Mouse (Mus musculus): ENCODE results near the gene Mtmr4. TPM values are rescaled to one million over a fixed set of nuclear protein-coding genes. Genes with fewer than 3 reads are reported as not detected.

Mtmr4 gene
- total and polyA plus RNA-seq, 3 experiments: 29.4 to 32.9 (median 29.5) TPM

DNA sequence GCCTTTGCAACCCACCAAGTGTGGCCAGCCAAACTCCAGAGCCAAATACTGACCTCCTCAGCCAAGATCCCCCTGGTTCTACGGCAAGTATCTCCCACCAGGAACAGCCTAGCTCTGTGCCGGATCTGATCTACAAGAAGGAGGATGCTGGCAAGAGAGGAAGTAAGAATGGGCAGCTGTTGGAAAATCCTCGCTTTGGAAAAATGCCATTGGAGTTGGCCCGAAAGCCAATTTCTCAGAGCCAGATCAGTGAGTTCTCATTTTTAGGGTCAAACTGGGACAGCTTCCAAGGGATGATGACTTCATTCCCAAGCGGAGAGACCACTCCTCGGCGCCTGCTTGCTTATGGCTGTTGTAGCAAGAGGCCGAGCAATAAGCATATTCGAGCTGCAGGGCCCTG, 19.6 kb downstream of the Mtmr4 start:
- no peaks in the 10 kb centered on the region for H3K79me2 ChIP-seq (replicated peaks; ENCODE audit: control insufficient read depth, extremely low read depth, insufficient read depth, poor library complexity, severe bottlenecking)
- no peaks in the 10 kb centered on the region for H3K27me3 ChIP-seq (replicated peaks)
- TF ChIP-seq PAX5 (IDR thresholded peaks at IDR 0.05; ENCODE audit: low read length) (no peak), NELFE (IDR thresholded peaks at IDR 0.05; ENCODE audit: low read depth, low read length) (no peak), USF2 (conservative IDR thresholded peaks at IDR 0.05; ENCODE audit: low read depth, low read length) (no peak), TCF12 (IDR thresholded peaks at IDR 0.05; ENCODE audit: low read depth, low read length) (no peak), TBP (conservative IDR thresholded peaks at IDR 0.05; ENCODE audit: low read depth, low read length) (no peak), CTCF (conservative IDR thresholded peaks at IDR 0.05 in 1 of 2, IDR thresholded peaks at IDR 0.05 in 1 of 2; ENCODE audit: low read depth in 2 of 2, low read length in 2 of 2) (no peak), MAX (IDR thresholded peaks at IDR 0.05; ENCODE audit: low read length) (no peak), USF1 (IDR thresholded peaks at IDR 0.05; ENCODE audit: low read depth, low read length) (no peak), POLR2A (IDR thresholded peaks at IDR 0.05; ENCODE audit: low read depth, low read length) (no peak), MAZ (IDR thresholded peaks at IDR 0.05; ENCODE audit: low read depth, low read length) (no peak), ZC3H11A (IDR thresholded peaks at IDR 0.05; ENCODE audit: low read depth, low read length) (no peak), BHLHE40 (IDR thresholded peaks at IDR 0.05; ENCODE audit: low read depth, low read length) (no peak), MAFK (IDR thresholded peaks at IDR 0.05; ENCODE audit: insufficient replicate concordance, low read length) (no peak), SMC3 (IDR thresholded peaks at IDR 0.05; ENCODE audit: low read depth, low read length) (no peak), GABPA (IDR thresholded peaks at IDR 0.05; ENCODE audit: insufficient replicate concordance, low read depth, low read length) (no peak), E2F4 (IDR thresholded peaks at IDR 0.05; ENCODE audit: insufficient replicate concordance, low read depth, low read length) (no peak), ZMIZ1 (IDR thresholded peaks at IDR 0.05; ENCODE audit: low read depth, low read length) (no peak)
- dilution Hi-C loops (cut with MboI; ENCODE audit: extremely low pct_ligation_motif_present, extremely low pct_unique_long_range_greater_than_20kb, low sequenced_read_pairs) (no loop called here), in situ Hi-C loops (cut with MboI; ENCODE audit: low pct_ligation_motif_present, low pct_unique_long_range_greater_than_20kb, low sequenced_read_pairs) (no loop called here)
- no peak for DNase-seq (ENCODE audit: extremely low read depth)
- H3K9ac ChIP-seq (ENCODE audit: insufficient read depth, low read depth): no peak overlapping the region
- H3K36me3 ChIP-seq (replicated peaks in 1 of 2; ENCODE audit: control insufficient read depth in 1 of 2, insufficient read depth in 1 of 2, low read length in 1 of 2): peaks cover 76 to 95% of the 10 kb centered on the region in 2 experiments
- H3K4me3 ChIP-seq (replicated peaks in 1 of 3; ENCODE audit: low read depth in 2 of 3, low read length in 2 of 3, poor library complexity in 1 of 3): no peak overlapping the region
- peaks cover under 1% of the 10 kb centered on the region for H3K9me3 ChIP-seq (replicated peaks; ENCODE audit: low read length)
- no peak overlapping the region for H3K27ac ChIP-seq (ENCODE audit: insufficient read depth, low read depth)
- no peak overlapping the region for H3K4me2 ChIP-seq (ENCODE audit: insufficient read depth, low read depth, poor library complexity, severe bottlenecking)
- no peaks in the 10 kb centered on the region for H3K4me1 ChIP-seq (ENCODE audit: control insufficient read depth in 1 of 2, insufficient read depth in 2 of 2)

DNA sequence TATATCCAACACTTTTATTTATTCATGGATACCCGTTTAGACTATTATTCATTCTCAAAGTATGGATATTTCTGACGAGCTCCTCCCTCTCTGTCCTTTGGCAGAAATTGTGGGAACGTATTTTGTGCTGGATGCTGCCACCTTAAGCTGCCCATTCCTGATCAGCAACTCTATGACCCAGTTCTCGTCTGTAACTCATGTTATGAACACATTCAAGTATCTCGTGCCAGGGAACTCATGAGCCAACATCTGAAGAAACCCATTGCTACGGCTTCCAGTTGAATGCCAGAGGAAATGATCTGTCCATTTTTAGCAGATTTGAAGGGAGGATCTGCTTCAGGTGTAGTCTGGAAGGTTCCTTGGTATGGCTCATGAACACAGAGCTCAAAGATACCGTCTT, 22.0 kb downstream of the Mtmr4 start:
- H3K79me2 ChIP-seq (replicated peaks; ENCODE audit: control insufficient read depth, extremely low read depth, insufficient read depth, poor library complexity, severe bottlenecking): no peaks in the 10 kb centered on the region
- H3K27ac ChIP-seq (ENCODE audit: insufficient read depth, low read depth): no peak overlapping the region
- no peak for DNase-seq (ENCODE audit: extremely low read depth)
- H3K9ac ChIP-seq (ENCODE audit: insufficient read depth, low read depth): no peak overlapping the region
- dilution Hi-C loops (cut with MboI; ENCODE audit: extremely low pct_ligation_motif_present, extremely low pct_unique_long_range_greater_than_20kb, low sequenced_read_pairs) (no loop called here), in situ Hi-C loops (cut with MboI; ENCODE audit: low pct_ligation_motif_present, low pct_unique_long_range_greater_than_20kb, low sequenced_read_pairs) (no loop called here)
- no peaks in the 10 kb centered on the region for H3K27me3 ChIP-seq (replicated peaks)
- H3K4me3 ChIP-seq (replicated peaks in 1 of 3; ENCODE audit: low read depth in 2 of 3, low read length in 2 of 3, poor library complexity in 1 of 3): no peak overlapping the region
- peaks cover 9% of the 10 kb centered on the region for H3K9me3 ChIP-seq (replicated peaks; ENCODE audit: low read length)
- H3K36me3 ChIP-seq (replicated peaks in 1 of 2; ENCODE audit: control insufficient read depth in 1 of 2, insufficient read depth in 1 of 2, low read length in 1 of 2): peaks cover 74 to 92% of the 10 kb centered on the region in 2 experiments
- H3K4me2 ChIP-seq (ENCODE audit: insufficient read depth, low read depth, poor library complexity, severe bottlenecking): no peak overlapping the region
- TF ChIP-seq ZNF384 (IDR thresholded peaks at IDR 0.05; ENCODE audit: low read depth, low read length) (no peak), MXI1 (IDR thresholded peaks at IDR 0.05; ENCODE audit: low read depth, low read length) (no peak), USF1 (IDR thresholded peaks at IDR 0.05; ENCODE audit: low read depth, low read length) (no peak), ZC3H11A (IDR thresholded peaks at IDR 0.05; ENCODE audit: low read depth, low read length) (no peak), TCF12 (IDR thresholded peaks at IDR 0.05; ENCODE audit: low read depth, low read length) (no peak), POLR2AphosphoS2 (IDR thresholded peaks at IDR 0.05; ENCODE audit: low read depth, low read length) (no peak), RCOR1 (conservative IDR thresholded peaks at IDR 0.05; ENCODE audit: low read depth, low read length) (no peak), ZKSCAN1 (IDR thresholded peaks at IDR 0.05; ENCODE audit: borderline replicate concordance, low read depth, low read length) (no peak), TBP (conservative IDR thresholded peaks at IDR 0.05; ENCODE audit: low read depth, low read length) (no peak), NELFE (IDR thresholded peaks at IDR 0.05; ENCODE audit: low read depth, low read length) (no peak), CTCF (conservative IDR thresholded peaks at IDR 0.05 in 1 of 2, IDR thresholded peaks at IDR 0.05 in 1 of 2; ENCODE audit: low read depth in 2 of 2, low read length in 2 of 2) (no peak)
- H3K4me1 ChIP-seq (ENCODE audit: control insufficient read depth in 1 of 2, insufficient read depth in 2 of 2): no peaks in the 10 kb centered on the region

Data from CH12.LX (cell line).